Mouse (Mus musculus) adrenal gland, postnatal 14 days (tissue): ENCODE results near the gene Ctsw. TPM values are rescaled to one million over a fixed set of nuclear protein-coding genes. Genes with fewer than 3 reads are reported as not detected.

ENCODE experiments used
- DNase-seq: peaks from one replicate; pipeline ENCODE4 v3.0.0; 2021; ENCODE audit warnings: mixed read lengths
- total RNA-seq: library from RNA; stranded (reverse); gene quantifications from 2 replicates; pipeline ENCODE4 v1.2.3, GENCODE M21; 2021

Gene Ctsw
- total RNA-seq, 1 experiment from 2014 or later = 0.85 TPM

DNA sequence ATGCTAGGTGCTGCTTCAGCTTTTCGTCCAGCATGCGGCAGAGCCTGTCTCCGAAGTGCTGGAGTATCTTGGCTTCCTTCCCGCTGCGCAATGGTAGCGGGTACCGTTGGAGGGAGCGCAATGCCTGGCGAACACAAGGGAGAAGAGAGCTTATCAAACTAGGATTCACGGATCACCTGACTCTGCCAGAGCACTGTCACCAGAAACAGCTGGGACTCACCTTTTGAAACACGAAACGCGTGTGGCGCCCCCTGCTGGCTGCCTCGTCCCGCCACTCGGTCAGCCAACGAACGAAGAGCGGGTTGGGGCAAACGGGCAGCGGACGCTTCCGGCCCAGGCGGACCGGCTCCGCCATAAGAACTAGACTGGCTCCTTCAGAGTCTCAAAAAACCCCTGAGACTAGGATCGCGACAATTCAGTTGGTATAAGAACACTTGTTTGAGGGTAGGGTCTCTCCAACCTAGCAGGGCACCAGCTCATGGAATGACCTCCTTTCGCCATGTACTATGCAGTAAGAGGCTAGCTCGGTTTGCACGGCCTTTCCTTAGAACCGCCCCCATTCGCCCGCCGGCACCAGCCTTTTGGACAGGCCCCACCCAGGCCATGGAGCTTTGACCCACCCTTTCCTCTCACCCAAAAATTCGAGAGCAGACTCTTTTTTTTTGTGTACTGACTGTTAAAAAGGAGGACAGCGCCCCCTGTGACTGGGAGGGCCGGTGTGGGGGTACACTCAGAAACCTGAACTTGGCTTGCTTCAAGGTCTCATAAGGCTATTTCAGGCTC lies 19.7 kb upstream of the Ctsw start, which contains the start of gene Mus81:
Gene Mus81 (minus strand): TSS at position 635 of the 783 bp plus-strand sequence.
- DNase-seq = peak; percentile 98

- DNase-seq = no peak
These were observed 18.5 kb upstream of the Ctsw start for GRCm38 (mm10) chr19:5486771-5487170.

GRCm38 (mm10) chr19:5486286-5486685 lies 18.0 kb upstream of the Ctsw start:
- DNase-seq = no peak

- no peak for DNase-seq
These were observed 17.5 kb upstream of the Ctsw start for GRCm38 (mm10) chr19:5485821-5486220.

DNA sequence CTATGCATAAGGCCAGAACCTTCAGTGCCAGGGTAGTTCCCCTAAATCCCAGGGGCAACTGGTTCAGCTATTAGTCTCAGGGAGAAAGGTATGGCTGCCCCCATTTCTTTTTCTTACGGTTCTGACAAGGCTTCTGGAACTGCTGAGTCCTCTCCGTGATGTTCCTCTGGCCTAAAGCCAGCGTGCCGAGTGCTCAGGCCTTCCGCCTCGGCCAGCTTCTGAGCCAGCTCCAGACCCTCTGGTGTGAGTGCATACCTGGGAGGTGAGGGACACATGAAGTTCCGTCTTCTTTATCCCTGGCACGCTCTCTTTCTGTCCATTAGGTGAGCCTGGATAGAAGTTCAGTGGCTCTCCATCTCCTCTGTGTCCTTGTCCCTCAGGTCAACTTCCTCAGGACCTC lies 17.1 kb upstream of the Ctsw start:
- DNase-seq = no peak

GRCm38 (mm10) chr19:5484496-5484895 lies 16.2 kb upstream of the Ctsw start:
- DNase-seq = no peak

DNA sequence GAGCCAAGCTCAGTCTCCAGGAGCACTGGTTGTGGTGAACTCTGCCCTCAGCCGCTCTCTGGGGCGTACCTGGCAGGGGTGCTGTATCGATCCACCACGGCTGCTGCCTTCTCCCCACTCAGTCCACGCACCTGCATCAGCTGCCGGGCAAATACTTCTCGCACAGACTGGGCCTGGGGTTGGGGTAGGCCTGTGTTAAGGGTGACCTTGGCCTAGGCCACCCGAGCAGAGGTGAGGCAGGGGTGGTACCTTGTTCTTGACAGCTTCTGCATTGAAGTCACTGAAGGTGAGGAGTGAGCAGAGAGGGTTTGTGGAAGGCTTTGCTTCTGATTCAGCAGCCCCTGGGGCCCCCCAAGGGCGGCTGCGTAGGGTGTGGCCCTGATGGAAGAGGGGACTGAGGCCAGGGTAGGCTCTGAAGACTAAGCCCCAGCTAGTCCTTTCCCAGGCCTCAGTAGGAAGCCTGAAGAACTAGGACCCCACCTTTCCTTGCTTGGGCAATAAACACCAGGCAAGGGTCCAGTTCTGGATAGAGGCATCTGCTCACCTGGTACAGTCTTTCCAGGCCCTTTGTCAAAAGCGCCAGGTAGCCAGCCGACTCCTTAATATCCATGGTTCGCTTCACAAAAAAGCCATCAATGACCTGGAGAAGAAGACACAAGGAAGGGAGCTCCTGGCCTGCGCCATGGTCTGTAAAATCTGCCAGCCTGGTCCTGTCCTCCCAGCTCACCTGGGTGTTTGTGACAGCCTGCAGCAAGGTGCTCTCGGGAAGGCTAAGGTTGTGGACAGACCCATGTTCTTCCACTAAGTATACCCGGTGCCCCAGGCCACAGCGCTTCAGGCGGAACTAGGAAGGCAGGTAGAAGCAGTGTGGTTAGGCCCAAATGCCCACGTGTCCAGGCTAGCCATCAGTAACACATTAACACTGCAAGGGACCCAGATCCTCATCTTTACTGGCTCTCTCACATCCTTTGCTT lies 15.4 kb upstream of the Ctsw start:
- peak; percentile 1 for DNase-seq

DNA sequence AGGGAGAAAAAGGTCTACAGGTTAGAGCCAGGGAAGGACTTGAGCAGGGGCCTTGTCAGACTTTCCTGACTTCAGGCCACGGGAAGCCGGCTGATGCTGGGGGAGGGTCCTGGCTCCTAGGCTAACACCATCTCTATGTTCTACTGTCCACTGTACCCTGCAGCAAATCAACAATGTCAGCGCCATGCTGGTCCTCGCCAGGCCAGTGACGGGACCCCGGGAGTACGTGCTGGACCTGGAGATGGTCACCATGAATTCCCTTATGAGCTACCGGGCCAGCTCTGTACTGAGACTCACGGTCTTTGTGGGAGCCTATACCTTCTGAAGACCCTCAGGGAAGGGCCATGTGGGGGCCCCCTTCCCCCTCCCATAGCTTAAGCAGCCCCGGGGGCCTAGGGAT lies 13.1 kb upstream of the Ctsw start:
- no peak for DNase-seq

DNA sequence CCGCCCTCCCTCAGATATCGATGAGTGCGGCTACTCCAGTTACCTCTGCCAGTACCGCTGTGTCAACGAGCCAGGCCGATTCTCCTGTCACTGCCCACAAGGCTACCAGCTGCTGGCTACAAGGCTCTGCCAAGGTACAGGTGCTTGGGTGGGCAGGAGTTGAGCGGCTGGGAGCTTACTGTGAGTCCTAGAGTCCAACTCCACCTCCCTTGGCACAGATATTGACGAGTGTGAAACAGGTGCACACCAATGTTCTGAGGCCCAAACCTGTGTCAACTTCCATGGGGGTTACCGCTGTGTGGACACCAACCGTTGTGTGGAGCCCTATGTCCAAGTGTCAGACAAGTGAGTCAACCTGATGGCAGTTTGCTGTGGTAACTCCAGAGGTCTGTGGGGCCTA lies 11.7 kb upstream of the Ctsw start:
- DNase-seq = no peak

GRCm38 (mm10) chr19:5477668-5478300 lies 9.5 kb upstream of the Ctsw start:
- DNase-seq = peak; percentile 70

- DNase-seq = peak; percentile 60
These were observed 8.8 kb upstream of the Ctsw start for GRCm38 (mm10) chr19:5477004-5477667.

DNA sequence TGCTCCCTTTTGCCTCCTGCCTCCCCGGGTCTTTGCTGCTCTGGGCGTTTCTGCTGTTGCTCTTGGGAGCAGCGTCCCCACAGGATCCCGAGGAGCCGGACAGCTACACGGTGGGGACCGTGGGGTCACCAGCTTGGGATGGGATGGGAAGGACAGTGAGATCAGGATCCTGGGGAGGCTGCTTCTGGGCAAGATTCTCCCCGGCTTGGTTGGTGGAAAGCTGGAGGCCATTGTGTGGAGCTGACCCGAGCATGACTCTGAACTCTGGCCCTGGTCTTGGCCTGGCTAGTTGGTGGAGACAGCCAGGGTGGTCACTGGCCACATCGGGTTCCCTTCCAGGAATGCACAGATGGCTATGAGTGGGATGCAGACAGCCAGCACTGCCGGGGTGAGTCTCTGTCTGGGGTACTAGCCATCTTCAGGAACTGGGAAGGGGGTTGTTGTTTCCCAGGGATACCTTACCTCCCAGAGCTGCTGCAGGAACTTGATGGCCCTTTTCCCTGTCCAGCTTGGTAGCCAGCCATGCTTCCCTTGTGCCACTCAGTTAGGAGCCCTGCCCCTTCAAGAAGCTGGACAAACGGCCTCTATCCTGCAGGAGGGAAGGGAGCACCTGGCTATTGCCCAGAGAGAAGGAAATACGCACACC lies 6.9 kb upstream of the Ctsw start:
- DNase-seq = peak; percentile 45

GRCm38 (mm10) chr19:5474281-5475068 lies 6.2 kb upstream of the Ctsw start:
- peak; percentile 77 for DNase-seq

- DNase-seq = peak; percentile 92
These were observed 5.4 kb upstream of the Ctsw start, which contains the start of gene Efemp2 for GRCm38 (mm10) chr19:5473720-5474119. Gene Efemp2 (plus strand): TSS chr19:5473954.

DNA sequence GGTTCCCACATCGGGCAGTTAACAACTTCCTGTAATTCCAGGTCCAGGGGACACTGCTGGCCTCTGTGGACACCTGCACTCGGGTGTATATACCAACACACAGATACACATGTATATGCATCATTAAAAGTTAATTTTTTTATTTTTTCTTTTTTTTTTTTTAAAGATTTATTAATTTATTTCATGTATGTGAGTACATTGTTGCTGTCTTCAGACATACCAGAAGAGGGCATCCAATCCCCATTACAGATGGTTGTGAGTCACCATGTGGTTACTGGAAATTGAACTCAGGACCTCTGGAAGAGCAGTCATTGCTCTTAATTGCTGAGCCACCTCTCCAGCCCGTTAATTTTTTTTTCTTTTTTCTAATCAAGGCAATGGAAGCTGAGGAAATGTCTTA lies 4.5 kb upstream of the Ctsw start:
- DNase-seq = no peak

GRCm38 (mm10) chr19:5471846-5472245 lies 3.5 kb upstream of the Ctsw start:
- DNase-seq = no peak

DNA sequence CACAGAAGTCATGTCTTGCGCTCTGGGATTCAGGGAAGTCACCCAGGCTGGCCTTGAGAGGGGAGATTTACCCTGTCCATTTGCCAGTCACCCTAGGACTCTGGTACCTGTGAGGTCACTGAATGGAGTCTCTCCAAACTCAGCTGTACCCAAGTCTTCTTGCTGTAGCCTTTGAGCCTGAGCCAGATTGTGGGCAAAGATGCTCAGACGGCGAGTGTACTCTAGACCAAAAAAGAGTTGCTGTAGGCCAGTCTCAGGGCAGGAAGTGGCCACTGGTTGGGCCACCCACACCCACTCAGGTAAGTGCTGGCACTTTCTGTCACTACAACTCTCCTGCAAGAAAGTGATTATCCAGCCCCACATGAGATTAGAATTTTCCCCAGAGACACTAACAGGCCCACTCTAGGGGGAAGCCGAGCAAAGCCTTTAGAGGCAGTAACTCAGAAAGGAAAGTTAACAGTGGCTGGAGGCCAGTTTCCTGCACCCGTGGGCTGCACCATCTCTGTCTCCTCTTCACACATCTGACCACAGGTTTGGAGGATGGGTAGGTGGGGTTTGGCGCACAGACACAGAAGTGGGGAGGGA lies 1.3 kb downstream of the Ctsw start:
- no peak for DNase-seq

GRCm38 (mm10) chr19:5465037-5465436 lies 3.3 kb downstream of the Ctsw start:
- no peak for DNase-seq

GRCm38 (mm10) chr19:5463791-5464562 lies 4.3 kb downstream of the Ctsw start:
- peak; percentile 65 for DNase-seq
